Mouse (Mus musculus) ovary, adult 10 weeks (tissue): Measurements from ENCODE around the gene Vps37d. TPM values are rescaled to one million over a fixed set of nuclear protein-coding genes. Genes with fewer than 3 reads are reported as not detected.

Source experiments
- polyA plus RNA-seq: library from polyadenylated mRNA; stranded (reverse); fragments of 350-450 nt; fragmentation: Illumina TruSeq; extraction: RNeasy Lipid Tissue Mini Kit (QIAGEN cat#74804); gene quantifications from one replicate; pipeline ENCODE4 v1.2.3, GENCODE M21; 2014

Vps37d gene
- polyA plus RNA-seq = 0.31 TPM

GRCm38 (mm10) chr5:135077564-135078481, at the start of gene Vps37d:
Vps37d (minus strand) TSS chr5:135078266.

GRCm38 (mm10) chr5:135089653-135090052, 11.6 kb upstream of the Vps37d start, which contains the start of gene Mlxipl:
Mlxipl (plus strand) TSS chr5:135089890.

GRCm38 (mm10) chr5:135064909-135065446, 13.1 kb downstream of the Vps37d start, which contains the start of gene Bud23:
Bud23 (minus strand) TSS chr5:135064959.

GRCm38 (mm10) chr5:135063629-135064381, 14.3 kb downstream of the Vps37d start, which contains the start of gene Dnajc30:
Dnajc30 (plus strand) TSS chr5:135064202.

GRCm38 (mm10) chr5:135023344-135024173, 54.5 kb downstream of the Vps37d start, which contains the start of gene Stx1a:
Stx1a (plus strand) TSS chr5:135023482.

Other genes starting within 250 kb of the Vps37d start
- not detected for gene Tmem270, start 171.5 kb downstream of the Vps37d start, polyA plus RNA-seq
- gene Cldn13, start 162.7 kb downstream of the Vps37d start, polyA plus RNA-seq = not detected
- 10.4 TPM for gene Mettl27, start 145.9 kb downstream of the Vps37d start, polyA plus RNA-seq
- gene Cldn4, start 131.3 kb downstream of the Vps37d start, polyA plus RNA-seq = not detected
- gene Cldn3, start 92.1 kb downstream of the Vps37d start, polyA plus RNA-seq = not detected
- 2.2 TPM for gene Abhd11, start 69.1 kb downstream of the Vps37d start, polyA plus RNA-seq
- gene Stx1a, start 54.8 kb downstream of the Vps37d start, polyA plus RNA-seq = not detected
- gene Dnajc30, start 14.1 kb downstream of the Vps37d start, polyA plus RNA-seq = 8.9 TPM
- 10.2 TPM for gene Bud23, start 13.3 kb downstream of the Vps37d start, polyA plus RNA-seq
- 0.60 TPM for gene Mlxipl, start 11.6 kb upstream of the Vps37d start, polyA plus RNA-seq
- gene Tbl2, start 71.4 kb upstream of the Vps37d start, polyA plus RNA-seq = 8.5 TPM
- gene Bcl7b, start 90.0 kb upstream of the Vps37d start, polyA plus RNA-seq = 11.5 TPM
- 77.9 TPM for gene Baz1b, start 109.0 kb upstream of the Vps37d start, polyA plus RNA-seq
- not detected for gene Fzd9, start 173.0 kb upstream of the Vps37d start, polyA plus RNA-seq